Mouse (Mus musculus): Measurements from ENCODE around the gene Nudcd3.

Gene Nudcd3

GRCm38 (mm10) chr11:6200087-6200569 lies at the start of gene Nudcd3:
TSS of gene Nudcd3 (minus strand) at chr11:6200415.
- DNase-seq (ENCODE audit: low spot score in 2 of 2) = peak; percentile 79 to 83

DNA sequence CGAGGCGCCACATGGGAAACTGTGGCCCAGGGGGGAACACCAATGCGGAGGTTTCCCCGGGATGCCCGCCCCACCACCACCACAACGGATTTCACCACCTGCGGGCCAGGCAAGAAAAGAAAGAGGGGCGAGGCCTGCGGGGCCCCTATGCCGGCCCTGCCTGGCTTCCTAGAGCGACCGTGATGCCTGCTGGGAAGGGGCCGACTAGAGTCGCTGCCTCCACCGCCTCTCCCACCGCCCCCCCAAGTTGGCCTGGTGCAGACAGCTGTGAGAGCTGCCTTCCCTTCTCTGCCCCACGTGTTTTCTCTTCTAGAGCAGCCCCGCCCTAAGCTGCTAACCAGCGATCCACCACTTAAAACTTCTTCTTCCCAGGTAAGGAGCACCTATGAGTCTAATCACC lies 44.5 kb upstream of the Nudcd3 start:
- DNase-seq (ENCODE audit: low spot score in 2 of 2) = no peak

- DNase-seq (ENCODE audit: low spot score in 2 of 2) = no peak
These were observed 32.8 kb upstream of the Nudcd3 start for GRCm38 (mm10) chr11:6233025-6233424.

GRCm38 (mm10) chr11:6230012-6230411 lies 29.8 kb upstream of the Nudcd3 start, which contains the start of gene Npc1l1:
TSS of gene Npc1l1 (minus strand) at chr11:6230143.
- DNase-seq (ENCODE audit: low spot score in 2 of 2) = no peak

GRCm38 (mm10) chr11:6224541-6225229 lies 24.5 kb upstream of the Nudcd3 start:
- DNase-seq (ENCODE audit: low spot score in 2 of 2) = peak; percentile 6 to 37

DNA sequence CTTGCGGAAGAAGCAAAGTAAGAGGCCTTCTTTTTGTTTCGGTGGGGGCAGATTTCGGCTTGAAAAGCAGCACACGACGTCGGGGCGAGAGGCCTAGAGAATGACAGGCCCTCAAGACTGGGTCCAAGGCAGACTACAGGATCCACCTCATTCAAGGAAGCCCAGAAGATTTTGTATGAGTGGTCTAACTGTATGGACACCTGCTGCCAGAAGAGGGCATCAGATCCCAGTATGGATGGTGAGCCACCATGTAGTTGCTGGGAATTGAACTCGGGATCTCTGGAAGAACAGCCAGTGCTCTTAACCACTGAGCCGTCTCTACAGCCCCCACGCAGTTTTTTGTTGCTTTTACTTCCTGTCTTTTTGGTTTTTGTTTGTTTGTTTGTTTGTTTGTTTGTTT lies 22.0 kb upstream of the Nudcd3 start:
- no peak for DNase-seq (ENCODE audit: low spot score in 2 of 2)

GRCm38 (mm10) chr11:6219967-6220366 lies 19.8 kb upstream of the Nudcd3 start:
- no peak for DNase-seq (ENCODE audit: low spot score in 2 of 2)

- no peak for DNase-seq (ENCODE audit: low spot score in 2 of 2)
These were observed 18.1 kb upstream of the Nudcd3 start for GRCm38 (mm10) chr11:6218189-6218896.

GRCm38 (mm10) chr11:6216834-6217233 lies 16.6 kb upstream of the Nudcd3 start:
- DNase-seq (ENCODE audit: low spot score in 2 of 2) = no peak

DNA sequence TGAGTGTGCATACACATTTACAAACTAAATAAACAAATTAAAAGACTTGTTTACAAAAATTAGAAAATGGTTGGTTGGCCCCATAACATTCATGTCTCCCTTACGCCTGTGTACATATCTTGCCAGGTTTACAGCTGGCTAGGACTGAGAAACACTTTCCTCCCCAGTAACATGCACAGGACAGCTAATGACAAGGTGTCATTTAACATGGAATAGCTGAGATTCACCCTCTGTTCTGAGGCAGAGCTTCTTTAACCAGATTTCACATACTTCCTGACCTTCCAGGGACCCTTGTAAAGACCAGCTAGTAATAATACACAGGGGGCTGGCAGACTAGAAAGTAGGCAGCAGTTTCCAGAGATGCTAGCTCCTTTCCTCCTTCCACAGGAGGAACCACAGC lies 7.9 kb upstream of the Nudcd3 start:
- no peak for DNase-seq (ENCODE audit: low spot score in 2 of 2)

- no peak for DNase-seq (ENCODE audit: low spot score in 2 of 2)
These were observed 6.9 kb upstream of the Nudcd3 start for GRCm38 (mm10) chr11:6207090-6207489.

DNA sequence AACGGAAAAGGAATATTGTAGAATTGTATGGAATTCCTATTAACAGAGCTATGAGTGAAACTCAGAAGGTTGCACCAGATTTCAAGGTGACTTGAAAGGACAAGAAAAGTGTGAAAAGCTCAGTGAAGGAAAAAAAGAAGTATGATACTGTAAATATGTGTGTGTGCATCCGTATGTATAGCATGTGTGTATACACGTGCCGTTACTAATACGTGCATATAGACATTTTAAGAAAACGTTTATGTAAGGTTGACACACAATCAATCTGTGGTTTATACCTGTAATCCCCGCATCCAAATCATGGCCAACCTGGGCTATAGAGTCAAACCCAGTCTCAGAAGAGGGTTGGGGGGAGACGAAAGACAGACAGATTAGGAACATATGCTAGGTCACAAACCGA lies 355 bp upstream of the Nudcd3 start:
- no peak for DNase-seq (ENCODE audit: low spot score in 2 of 2)

DNA sequence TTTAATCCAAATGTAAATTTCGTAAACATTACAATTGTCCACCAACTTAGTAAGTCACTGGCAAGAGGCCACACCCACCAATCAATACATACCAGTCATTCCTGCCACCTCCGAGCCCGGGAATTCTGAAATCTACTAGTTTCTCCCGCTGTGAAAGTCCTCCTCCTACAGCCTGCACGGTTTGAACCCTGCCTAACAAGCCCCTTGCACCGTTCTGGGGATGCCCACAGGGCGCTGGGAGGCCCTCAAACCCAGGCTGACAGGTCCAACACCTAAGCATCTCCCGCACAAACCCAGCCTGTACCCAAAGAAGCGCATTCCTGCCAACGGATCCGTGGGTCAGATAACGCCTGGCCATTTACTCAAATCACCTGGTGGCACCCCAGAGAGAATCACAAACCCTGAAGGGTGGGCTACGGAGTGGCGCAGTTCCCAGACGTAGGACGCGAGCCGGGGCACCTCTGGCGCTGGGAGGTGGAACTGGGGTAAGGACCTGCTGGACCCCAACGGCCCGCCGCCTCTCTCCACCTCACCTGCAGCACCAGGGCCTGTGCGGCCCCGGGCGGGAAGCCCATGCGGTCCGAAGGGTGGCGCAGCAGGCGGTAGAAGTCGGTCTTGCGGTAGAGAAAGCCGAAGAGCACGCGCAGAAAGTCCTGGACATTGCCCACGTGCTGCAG lies 667 bp downstream of the Nudcd3 start, which contains the start of gene A730071L15Rik:
A730071L15Rik (plus strand) TSS at position 620 of the 677 bp plus-strand sequence.
- peak in 1 of 2 experiments; percentile 31 for DNase-seq (ENCODE audit: low spot score in 2 of 2)

GRCm38 (mm10) chr11:6198449-6198848 lies 1.8 kb downstream of the Nudcd3 start:
- DNase-seq (ENCODE audit: low spot score in 2 of 2) = no peak

DNA sequence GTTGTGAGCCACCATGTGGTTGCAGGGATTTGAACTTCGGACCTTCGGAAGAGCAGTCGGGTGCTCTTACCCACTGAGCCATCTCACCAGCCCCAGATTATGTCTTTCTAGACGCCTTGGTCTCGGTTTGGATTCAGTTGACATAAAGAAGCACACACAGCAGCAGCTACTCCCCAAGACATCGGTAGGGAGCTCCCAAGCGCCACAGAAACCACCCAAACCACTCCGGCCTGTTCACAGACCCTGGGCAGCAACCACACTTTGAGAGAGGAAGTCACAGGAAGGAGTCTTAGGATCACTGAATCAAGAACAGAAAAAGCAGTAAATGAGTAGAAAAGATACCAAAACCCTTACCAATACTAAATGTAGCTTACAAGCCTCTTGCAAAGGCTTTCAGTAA lies 3.4 kb downstream of the Nudcd3 start:
- DNase-seq (ENCODE audit: low spot score in 2 of 2) = no peak

- peak; percentile 91 to 96 for DNase-seq (ENCODE audit: low spot score in 2 of 2)
These were observed 12.3 kb downstream of the Nudcd3 start for GRCm38 (mm10) chr11:6187878-6188277.

DNA sequence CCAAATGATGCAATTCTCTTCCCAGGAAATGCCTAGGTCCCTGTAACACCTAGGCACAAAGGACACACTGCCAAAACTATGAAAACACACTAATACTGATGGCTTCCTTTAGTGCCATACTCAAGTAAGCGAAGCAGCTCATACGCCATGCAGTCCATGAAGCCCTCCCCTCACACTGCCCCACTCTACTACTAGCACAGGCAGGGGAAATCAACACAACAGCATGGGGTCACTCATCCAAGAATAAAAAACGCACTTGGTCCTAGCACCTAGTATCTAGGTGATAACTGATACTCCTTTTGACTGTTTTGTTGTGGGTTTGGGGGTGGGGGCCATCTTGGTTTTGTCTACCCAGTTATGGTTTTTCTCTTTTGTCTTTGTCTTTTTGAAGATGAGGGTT lies 12.8 kb downstream of the Nudcd3 start:
- DNase-seq (ENCODE audit: low spot score in 2 of 2) = no peak

DNA sequence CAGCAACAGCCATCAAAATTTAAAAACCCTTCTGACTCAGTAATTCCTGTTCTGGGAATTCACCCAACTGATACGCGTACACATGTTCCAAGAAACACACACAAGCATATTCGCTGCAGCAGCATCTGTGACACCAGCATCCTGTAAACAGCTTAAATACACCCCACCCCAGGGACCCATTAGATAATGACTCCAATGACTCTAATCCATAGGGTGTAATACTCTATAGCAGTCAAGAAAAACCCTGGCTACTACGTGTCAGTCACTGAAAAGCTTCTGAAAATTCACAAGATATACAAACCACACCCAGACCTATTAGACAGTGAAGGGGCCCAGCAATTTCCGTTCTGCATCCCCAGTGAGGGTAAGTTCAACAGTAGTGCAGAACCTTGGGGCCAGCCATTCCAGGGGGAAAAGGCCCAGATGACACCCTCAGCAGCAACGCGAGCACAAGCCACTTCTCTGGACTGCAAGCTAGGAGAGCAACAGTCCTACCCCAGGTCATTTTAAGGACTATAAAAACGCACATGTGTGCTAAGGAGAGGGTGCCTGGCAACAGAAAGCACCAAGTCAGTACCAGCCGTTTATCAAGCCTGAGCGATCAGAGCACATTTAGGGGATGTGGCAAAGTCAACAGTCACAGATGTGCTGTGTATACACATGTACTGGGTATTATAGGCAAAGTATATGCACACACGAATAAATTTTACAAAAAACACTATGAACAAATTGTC lies 15.8 kb downstream of the Nudcd3 start:
- no peak for DNase-seq (ENCODE audit: low spot score in 2 of 2)

GRCm38 (mm10) chr11:6183246-6183645 lies 17.0 kb downstream of the Nudcd3 start:
- DNase-seq (ENCODE audit: low spot score in 2 of 2) = no peak

GRCm38 (mm10) chr11:6180811-6181399 lies 19.3 kb downstream of the Nudcd3 start:
- DNase-seq (ENCODE audit: low spot score in 2 of 2) = no peak

GRCm38 (mm10) chr11:6179194-6179593 lies 21.0 kb downstream of the Nudcd3 start:
- no peak for DNase-seq (ENCODE audit: low spot score in 2 of 2)

All from frontal cortex, postnatal 25 days (tissue).